Mouse (Mus musculus): ENCODE measurements around the gene Aldh4a1.

- no peak for TF ChIP-seq CTCF (conservative IDR thresholded peaks at IDR 0.05; ENCODE audit: insufficient read depth, insufficient read length, low read depth, low read length)
- no peak for TF ChIP-seq POLR2A (IDR thresholded peaks at IDR 0.05; ENCODE audit: low read depth, low read length)
Measured at GRCm38 (mm10) chr4:139653238-139653637, 30.6 kb downstream of the Aldh4a1 start, which contains the start of gene Tas1r2.

Data from kidney, adult 2 months (tissue).